Mouse (Mus musculus) liver, embryonic 14.5 days (tissue): ENCODE measurements at regions not wholly inside any gene's neighbourhood (a gene's known extent, or its start where the extent isn't known, plus 50 kb on each side); places are given as distances from the start of the nearest gene placed in this dataset.

Experiments
- CTCF ChIP-seq: IDR thresholded peaks from 2 replicates; pipeline ENCODE4 v1.5.1; 2016; ENCODE audit warnings: antibody characterized with exemption, low read depth, control low read depth
- EP300 ChIP-seq: IDR thresholded peaks from 2 replicates; pipeline ENCODE4 v1.6.1; 2016; ENCODE audit warnings: antibody characterized with exemption, low read depth

- TF ChIP-seq EP300 (no peak), CTCF (no peak)
These were observed 127.7 kb downstream of the Nuak1 start for GRCm38 (mm10) chr10:84312656-84313055.
